Mouse (Mus musculus): ENCODE data around the gene Myl12a. TPM values are rescaled to one million over a fixed set of nuclear protein-coding genes. Genes with fewer than 3 reads are reported as not detected.

The Myl12a gene
- polyA plus RNA-seq (2021; fragmentation: Nextera tagmentation): 61.5 and 66.1 TPM in 2 replicates
- long read RNA-seq, experiment 1, transcript Myl12a-206 (4 exons, 1,937 nt): major isoform, 64 of 65 reads
- long read RNA-seq, experiment 1, partial matches to known transcripts: 1 of 65 reads
- long read RNA-seq, experiment 1, other reads (novel, unspliced or antisense): 0 of 65 reads
- long read RNA-seq, experiment 2, transcript Myl12a-206 (4 exons, 1,937 nt): major isoform, 82 of 87 reads
- long read RNA-seq, experiment 2, partial matches to known transcripts: 4 of 87 reads
- long read RNA-seq, experiment 2, other reads (novel, unspliced or antisense): 0 of 87 reads

GRCm38 (mm10) chr17:71002744-71003094, at the start of gene Myl12a:
TSS of gene Myl12a (minus strand) at chr17:71002878.

GRCm38 (mm10) chr17:71002081-71002743, 466 bp downstream of the Myl12a start, which contains the start of gene Myom1:
TSS of gene Myom1 (plus strand) at chr17:71002633.

Other genes starting within 250 kb of the Myl12a start
- 1.6 and 1.9 TPM in 2 replicates for gene Tgif1, start 149.3 kb downstream of the Myl12a start, polyA plus RNA-seq (2021; fragmentation: Nextera tagmentation)
- gene Myom1, start 245 bp downstream of the Myl12a start, polyA plus RNA-seq (2021; fragmentation: Nextera tagmentation): 0.42 and 0.67 TPM in 2 replicates
- 22.4 and 29.3 TPM in 2 replicates for gene Lpin2, start 179.7 kb upstream of the Myl12a start, polyA plus RNA-seq (2021; fragmentation: Nextera tagmentation)

All from left cerebral cortex, adult 6 months (tissue).